Mouse (Mus musculus) frontal cortex, adult (tissue): ENCODE results near the gene Arhgef10l.

Experiments used
- ATAC-seq: cut with Nextera tagmentation; 2 replicates; pipeline ENCODE4 v1.9.2; 2017; ENCODE audit warnings: mild to moderate bottlenecking, moderate library complexity, mixed read lengths; ENCODE audit not compliant: low TSS enrichment

Arhgef10l gene

GRCm38 (mm10) chr4:140634861-140635388, 30.9 kb downstream of the Arhgef10l start:
- ATAC-seq = no peak

- no peak for ATAC-seq
Measured at GRCm38 (mm10) chr4:140631276-140631849, 34.4 kb downstream of the Arhgef10l start.

GRCm38 (mm10) chr4:140630651-140631241, 35.1 kb downstream of the Arhgef10l start:
- peak; percentile 51; the same call in 1 of the 2 replicates for ATAC-seq

GRCm38 (mm10) chr4:140630136-140630535, 35.7 kb downstream of the Arhgef10l start:
- ATAC-seq = no peak

- no peak for ATAC-seq
Measured at GRCm38 (mm10) chr4:140628971-140629370, 36.8 kb downstream of the Arhgef10l start.

GRCm38 (mm10) chr4:140628412-140628943, 37.3 kb downstream of the Arhgef10l start:
- no peak for ATAC-seq

GRCm38 (mm10) chr4:140625651-140626525, 39.9 kb downstream of the Arhgef10l start:
- no peak for ATAC-seq

GRCm38 (mm10) chr4:140624468-140625176, 41.2 kb downstream of the Arhgef10l start:
- ATAC-seq = peak; percentile 66

- no peak for ATAC-seq
Measured at GRCm38 (mm10) chr4:140624087-140624467, 41.7 kb downstream of the Arhgef10l start.

- ATAC-seq = no peak
Measured at GRCm38 (mm10) chr4:140622819-140623218, 43.0 kb downstream of the Arhgef10l start.

- no peak for ATAC-seq
Measured at GRCm38 (mm10) chr4:140620496-140620895, 45.3 kb downstream of the Arhgef10l start.

- no peak for ATAC-seq
Measured at GRCm38 (mm10) chr4:140617391-140618385, 48.1 kb downstream of the Arhgef10l start.

- ATAC-seq = no peak
Measured at GRCm38 (mm10) chr4:140616894-140617293, 48.9 kb downstream of the Arhgef10l start.

- ATAC-seq = no peak
Measured at GRCm38 (mm10) chr4:140616196-140616595, 49.6 kb downstream of the Arhgef10l start.

GRCm38 (mm10) chr4:140615771-140616170, 50.0 kb downstream of the Arhgef10l start:
- ATAC-seq = no peak

- ATAC-seq = no peak
Measured at GRCm38 (mm10) chr4:140614553-140614952, 51.3 kb downstream of the Arhgef10l start.

GRCm38 (mm10) chr4:140614145-140614544, 51.7 kb downstream of the Arhgef10l start:
- no peak for ATAC-seq

- ATAC-seq = no peak
Measured at GRCm38 (mm10) chr4:140610841-140611609, 54.8 kb downstream of the Arhgef10l start.

- no peak for ATAC-seq
Measured at GRCm38 (mm10) chr4:140608228-140608720, 57.5 kb downstream of the Arhgef10l start.
